Mouse (Mus musculus): Measurements from ENCODE around the gene Cald1.

Cald1 gene

GRCm38 (mm10) chr6:34671355-34671754 is 73.1 kb downstream of the Cald1 start:
- no peak for DNase-seq

- no peak for DNase-seq
Measured at GRCm38 (mm10) chr6:34674416-34674815, 76.1 kb downstream of the Cald1 start.

GRCm38 (mm10) chr6:34674897-34675296 is 76.6 kb downstream of the Cald1 start:
- DNase-seq = peak; percentile 2 to 3

- no peak for DNase-seq
Measured at GRCm38 (mm10) chr6:34682126-34682525, 83.8 kb downstream of the Cald1 start.

GRCm38 (mm10) chr6:34684886-34685285 is 86.6 kb downstream of the Cald1 start:
- no peak for DNase-seq

GRCm38 (mm10) chr6:34688971-34689370 is 90.7 kb downstream of the Cald1 start:
- no peak for DNase-seq

- DNase-seq = no peak
Measured at GRCm38 (mm10) chr6:34691416-34691815, 93.1 kb downstream of the Cald1 start.

- no peak for DNase-seq
Measured at GRCm38 (mm10) chr6:34694096-34694495, 95.8 kb downstream of the Cald1 start.

GRCm38 (mm10) chr6:34703421-34704120 is 105.3 kb downstream of the Cald1 start:
- no peak for DNase-seq

- DNase-seq = no peak
Measured at GRCm38 (mm10) chr6:34707521-34707920, 109.2 kb downstream of the Cald1 start.

GRCm38 (mm10) chr6:34708650-34709265 is 110.5 kb downstream of the Cald1 start:
- no peak for DNase-seq

GRCm38 (mm10) chr6:34709289-34709688 is 111.0 kb downstream of the Cald1 start:
- DNase-seq = no peak

GRCm38 (mm10) chr6:34709946-34710682 is 111.8 kb downstream of the Cald1 start:
- DNase-seq = no peak

GRCm38 (mm10) chr6:34710848-34711247 is 112.5 kb downstream of the Cald1 start:
- DNase-seq = no peak

GRCm38 (mm10) chr6:34711620-34712019 is 113.3 kb downstream of the Cald1 start:
- DNase-seq = no peak

- DNase-seq = no peak
Measured at GRCm38 (mm10) chr6:34713169-34713568, 114.9 kb downstream of the Cald1 start.

GRCm38 (mm10) chr6:34713777-34714176 is 115.5 kb downstream of the Cald1 start:
- DNase-seq = no peak

GRCm38 (mm10) chr6:34714612-34715011 is 116.3 kb downstream of the Cald1 start:
- DNase-seq = no peak

- DNase-seq = no peak
Measured at GRCm38 (mm10) chr6:34716206-34716887, 118.0 kb downstream of the Cald1 start.

- DNase-seq = no peak
Measured at GRCm38 (mm10) chr6:34716888-34717635, 118.8 kb downstream of the Cald1 start.

GRCm38 (mm10) chr6:34717651-34718050 is 119.4 kb downstream of the Cald1 start:
- DNase-seq = no peak

GRCm38 (mm10) chr6:34719141-34719680 is 120.9 kb downstream of the Cald1 start:
- DNase-seq = no peak
